Mouse (Mus musculus): ENCODE data around the gene Nme8. TPM values are rescaled to one million over a fixed set of nuclear protein-coding genes. Genes with fewer than 3 reads are reported as not detected.

The Nme8 gene
- total RNA-seq, 2 experiments from 2014 or later: not detected

- no peak for DNase-seq (ENCODE audit: low spot score in 2 of 2)
These were observed 54.1 kb downstream of the Nme8 start for GRCm38 (mm10) chr13:19643519-19643918.

GRCm38 (mm10) chr13:19640203-19640851 lies 57.3 kb downstream of the Nme8 start:
- peak in 1 of 2 experiments; percentile 49 for DNase-seq (ENCODE audit: low spot score in 2 of 2)

- DNase-seq (ENCODE audit: low spot score in 2 of 2): no peak
These were observed 61.5 kb downstream of the Nme8 start for GRCm38 (mm10) chr13:19636131-19636530.

- DNase-seq (ENCODE audit: low spot score in 2 of 2): no peak
These were observed 66.6 kb downstream of the Nme8 start for GRCm38 (mm10) chr13:19630768-19631709.

- no peak for DNase-seq (ENCODE audit: low spot score in 2 of 2)
These were observed 71.1 kb downstream of the Nme8 start for GRCm38 (mm10) chr13:19626473-19626872.

DNA sequence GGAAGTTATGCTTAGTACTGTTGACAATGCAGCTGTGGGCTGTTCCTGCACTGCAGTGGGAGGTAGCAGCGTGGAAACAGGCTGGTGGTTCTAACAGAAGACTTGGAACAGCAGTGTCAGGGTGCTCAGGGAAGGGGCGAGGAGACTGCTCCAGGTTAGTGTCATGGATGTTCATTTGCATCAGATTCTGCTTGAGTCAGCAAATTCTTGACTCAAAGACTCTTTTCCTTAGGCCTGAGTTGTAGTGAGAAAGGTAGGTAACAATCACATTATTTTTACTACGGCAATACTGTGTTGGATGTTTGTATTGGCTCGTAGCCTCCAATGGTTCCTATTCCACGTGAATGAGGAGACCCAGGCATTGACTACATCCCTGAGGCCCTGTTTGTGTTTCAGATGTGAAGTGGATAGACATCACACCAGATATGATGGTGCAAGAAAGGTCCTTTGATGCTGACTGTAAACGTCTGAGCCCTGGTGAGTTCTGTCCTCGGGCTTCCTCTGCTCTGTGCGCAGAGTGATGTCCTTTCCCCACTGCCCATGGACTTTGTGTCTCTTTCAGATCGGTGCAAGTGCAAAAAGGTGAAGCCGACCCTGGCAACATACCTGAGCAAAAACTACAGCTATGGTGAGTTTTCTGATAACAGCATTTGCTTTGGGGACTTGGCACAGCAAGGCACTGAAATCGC lies 72.8 kb downstream of the Nme8 start:
- DNase-seq (ENCODE audit: low spot score in 2 of 2): no peak

DNA sequence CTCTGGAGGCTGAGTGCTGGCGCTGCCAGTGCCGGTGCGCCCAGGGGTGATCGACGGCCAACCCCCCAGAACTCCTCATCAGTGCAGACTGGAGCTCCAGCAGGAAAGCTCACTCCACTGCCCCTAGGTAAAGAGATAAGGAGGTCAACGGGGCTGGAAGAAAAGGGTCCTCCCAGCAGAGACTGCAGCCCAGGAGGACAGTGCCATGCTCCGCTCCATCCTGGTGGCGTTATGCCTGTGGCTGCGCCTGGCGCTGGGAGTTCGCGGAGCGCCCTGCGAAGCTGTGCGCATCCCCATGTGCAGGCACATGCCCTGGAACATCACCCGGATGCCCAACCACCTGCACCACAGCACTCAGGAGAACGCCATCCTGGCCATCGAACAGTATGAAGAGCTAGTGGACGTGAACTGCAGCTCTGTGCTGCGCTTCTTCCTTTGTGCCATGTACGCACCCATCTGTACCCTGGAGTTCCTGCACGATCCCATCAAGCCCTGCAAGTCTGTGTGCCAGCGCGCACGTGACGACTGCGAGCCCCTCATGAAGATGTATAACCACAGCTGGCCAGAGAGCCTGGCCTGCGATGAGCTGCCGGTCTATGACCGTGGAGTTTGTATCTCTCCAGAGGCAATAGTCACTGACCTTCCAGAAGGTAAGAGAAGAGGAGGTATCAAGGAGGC lies 74.2 kb downstream of the Nme8 start:
- no peak for DNase-seq (ENCODE audit: low spot score in 2 of 2)

- peak; percentile 29 to 40 for DNase-seq (ENCODE audit: low spot score in 2 of 2)
These were observed 74.9 kb downstream of the Nme8 start, which contains the start of gene Sfrp4 for GRCm38 (mm10) chr13:19622573-19623227. Gene Sfrp4 (plus strand): TSS chr13:19623104.

DNA sequence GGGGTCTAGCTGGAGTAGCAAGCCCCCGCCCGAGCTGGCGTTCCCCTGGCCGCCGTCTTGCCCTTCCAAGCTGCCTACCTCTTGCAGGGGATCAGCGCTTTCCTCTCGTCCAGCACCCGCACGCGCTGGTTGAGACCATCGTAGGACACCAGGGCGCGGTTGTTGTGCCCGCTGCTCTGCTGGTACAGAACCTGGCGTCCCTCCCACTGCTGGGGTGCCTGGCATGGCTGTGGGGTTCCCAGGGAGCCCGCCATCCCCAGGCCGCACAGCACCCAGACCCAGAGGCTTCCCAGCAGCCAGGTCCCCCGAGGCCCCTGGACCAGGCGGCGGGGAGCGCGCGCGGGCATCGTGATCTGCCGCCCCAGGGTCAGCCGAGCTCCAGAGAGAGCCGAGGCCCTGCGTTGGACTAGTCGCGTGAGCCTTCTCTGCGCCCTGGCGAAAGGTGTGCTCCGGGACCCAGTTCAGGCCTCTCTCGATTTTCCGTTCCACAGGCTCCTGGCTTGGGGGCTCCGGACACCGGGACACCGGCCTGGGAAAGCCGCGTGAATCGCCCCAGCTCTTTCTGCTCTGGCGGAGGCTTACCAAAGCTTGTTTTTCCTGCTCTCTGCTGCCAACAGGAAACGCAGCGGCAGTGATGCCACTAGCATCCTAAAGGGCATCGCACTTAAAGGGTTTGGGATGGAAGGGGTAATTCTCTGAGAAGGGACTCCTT lies 78.2 kb downstream of the Nme8 start, which contains the start of gene Epdr1:
TSS of gene Epdr1 (minus strand) at position 712 of the 712 bp plus-strand sequence.
- peak; percentile 78 to 79 for DNase-seq (ENCODE audit: low spot score in 2 of 2)

GRCm38 (mm10) chr13:19618841-19619215 lies 78.8 kb downstream of the Nme8 start:
- no peak for DNase-seq (ENCODE audit: low spot score in 2 of 2)

DNA sequence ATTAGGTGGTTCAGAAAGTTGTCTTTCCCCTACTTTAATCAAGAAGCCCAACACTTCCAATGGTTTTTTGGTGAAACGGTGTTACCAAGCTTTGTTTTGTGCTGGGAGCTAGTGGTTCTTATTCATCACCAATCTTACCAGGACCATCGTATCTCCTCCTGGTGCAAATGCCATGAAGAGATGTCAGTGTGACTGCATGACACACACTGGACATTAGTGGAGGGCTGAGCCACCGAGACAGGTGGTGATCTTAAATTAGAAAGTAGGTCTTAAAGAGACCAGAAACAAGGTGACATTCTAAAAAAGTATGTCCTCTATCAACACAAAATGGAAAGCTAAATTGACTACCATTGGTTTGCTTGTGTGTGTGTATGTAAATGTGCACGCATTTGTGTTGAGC lies 79.5 kb downstream of the Nme8 start:
- DNase-seq (ENCODE audit: low spot score in 2 of 2): no peak

- no peak for DNase-seq (ENCODE audit: low spot score in 2 of 2)
These were observed 83.3 kb downstream of the Nme8 start for GRCm38 (mm10) chr13:19614311-19614710.

- no peak for DNase-seq (ENCODE audit: low spot score in 2 of 2)
These were observed 84.2 kb downstream of the Nme8 start for GRCm38 (mm10) chr13:19613426-19613825.

GRCm38 (mm10) chr13:19612963-19613362 lies 84.6 kb downstream of the Nme8 start:
- no peak for DNase-seq (ENCODE audit: low spot score in 2 of 2)

DNA sequence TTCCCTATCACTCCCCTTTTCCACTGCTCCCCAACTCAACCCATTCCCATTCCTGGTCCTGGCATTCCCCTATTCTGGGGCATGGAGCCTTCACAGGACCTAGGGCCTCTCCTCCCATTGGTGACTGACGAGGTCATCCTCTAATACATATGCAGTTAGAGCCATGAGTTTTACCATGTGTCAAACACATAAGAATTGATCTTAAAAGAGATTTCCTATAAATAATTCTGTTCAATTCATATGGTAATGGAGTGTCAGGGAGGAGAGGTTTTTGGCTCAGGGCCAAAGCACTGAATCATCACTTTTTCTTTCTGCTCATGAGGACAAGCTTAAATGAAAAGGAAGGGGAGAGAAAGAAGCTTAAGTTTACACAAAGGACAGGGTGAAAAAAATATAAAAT lies 85.2 kb downstream of the Nme8 start:
- no peak for DNase-seq (ENCODE audit: low spot score in 2 of 2)

DNA sequence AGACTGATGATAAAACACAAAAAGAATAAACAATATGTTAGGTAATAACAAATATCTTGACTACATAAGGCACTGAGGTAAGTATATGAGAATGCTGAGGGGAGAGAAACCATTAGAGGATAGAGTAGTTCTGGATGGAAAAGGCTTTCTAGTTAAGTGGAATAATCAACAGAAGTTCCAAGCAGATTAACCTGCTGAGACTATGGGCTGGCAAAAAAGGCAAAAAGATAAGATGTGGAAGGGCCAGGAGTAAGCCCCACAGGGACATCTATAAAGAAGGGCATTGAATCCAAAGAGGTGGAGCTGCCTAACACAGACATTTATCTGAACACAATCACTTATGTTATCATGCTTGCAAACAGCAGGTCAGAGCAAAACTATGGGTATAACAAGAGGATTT lies 89.5 kb downstream of the Nme8 start:
- DNase-seq (ENCODE audit: low spot score in 2 of 2): no peak

DNA sequence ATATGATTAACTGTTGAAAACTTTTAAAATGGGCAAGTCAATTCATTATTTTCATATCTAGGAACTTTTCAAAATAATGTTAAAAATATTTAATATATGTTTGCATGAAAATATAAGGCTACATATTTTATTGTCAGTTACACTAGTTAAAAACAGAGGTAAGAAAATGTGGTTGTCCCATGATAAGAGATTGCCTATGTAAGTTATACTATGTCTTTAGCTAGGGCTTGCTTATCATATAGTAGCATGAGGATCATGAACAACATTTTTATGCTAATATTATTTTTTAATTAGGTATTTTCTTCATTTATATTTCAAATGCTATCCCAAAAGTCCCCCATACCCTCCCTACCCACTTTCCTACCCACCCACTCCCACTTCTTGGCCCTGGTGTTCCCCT lies 92.7 kb downstream of the Nme8 start:
- no peak for DNase-seq (ENCODE audit: low spot score in 2 of 2)

DNA sequence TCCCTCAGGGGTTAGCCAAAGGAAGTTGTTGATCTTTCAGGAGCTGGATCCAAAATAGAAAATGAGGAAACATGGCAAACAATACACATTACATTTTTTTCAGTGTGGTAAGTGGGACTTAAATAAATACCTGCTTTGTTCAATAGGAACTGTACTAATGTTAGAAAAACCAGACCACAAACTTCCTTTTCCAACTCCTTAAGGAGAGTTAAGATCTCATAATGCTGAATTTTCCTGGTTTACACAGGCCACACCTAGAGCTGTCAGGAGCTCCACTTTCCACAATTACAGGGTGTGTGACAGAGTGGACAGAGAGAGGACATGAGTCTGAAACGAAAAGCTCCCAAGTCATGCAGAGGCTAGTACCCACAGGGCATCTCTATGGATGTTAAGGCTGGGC lies 93.9 kb downstream of the Nme8 start:
- DNase-seq (ENCODE audit: low spot score in 2 of 2): no peak

GRCm38 (mm10) chr13:19602531-19602930 lies 95.1 kb downstream of the Nme8 start:
- DNase-seq (ENCODE audit: low spot score in 2 of 2): no peak

DNA sequence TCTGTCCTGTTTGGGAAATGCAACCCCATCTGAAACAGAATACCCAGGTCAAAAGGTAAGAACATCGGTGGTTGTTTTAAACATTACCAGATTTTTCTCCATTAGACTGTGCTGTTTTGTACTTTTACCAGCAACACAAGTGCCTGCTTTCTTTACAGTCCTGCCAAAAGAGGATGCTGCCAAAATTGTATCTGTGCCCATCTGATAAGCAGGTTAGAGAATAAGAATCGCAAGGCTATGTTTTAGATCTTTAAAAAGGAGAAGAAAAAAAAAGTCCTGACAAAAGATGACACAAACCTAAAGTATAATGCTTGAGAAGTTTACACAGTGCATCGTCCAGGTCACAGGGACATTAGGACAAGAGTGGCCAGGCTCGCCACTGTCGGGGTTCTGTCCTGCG lies 98.4 kb downstream of the Nme8 start:
- no peak for DNase-seq (ENCODE audit: low spot score in 2 of 2)

Data from layer of hippocampus, postnatal 14 days (tissue).